Mouse (Mus musculus) T-helper 2 cell (primary cell): Measurements from ENCODE around the gene Hacl1.
"Not testable (repeated sequence)": the region's sequence is repeated elsewhere in the genome, so short reads cannot be mapped to it uniquely, and the experiment has no call there.

Experiments
- in situ Hi-C: fragments of 300-600 bp; cut with MboI, MseI; formaldehyde crosslinking; loops from one replicate; pipeline ENCODE4 v1.15.1; 2025; ENCODE audit warnings: high pct_unique_total_duplicates

Hacl1 gene

GRCm38 (mm10) chr14:31641506-31642155 is 545 bp upstream of the Hacl1 start:
- in situ Hi-C loops = no loop called here

DNA sequence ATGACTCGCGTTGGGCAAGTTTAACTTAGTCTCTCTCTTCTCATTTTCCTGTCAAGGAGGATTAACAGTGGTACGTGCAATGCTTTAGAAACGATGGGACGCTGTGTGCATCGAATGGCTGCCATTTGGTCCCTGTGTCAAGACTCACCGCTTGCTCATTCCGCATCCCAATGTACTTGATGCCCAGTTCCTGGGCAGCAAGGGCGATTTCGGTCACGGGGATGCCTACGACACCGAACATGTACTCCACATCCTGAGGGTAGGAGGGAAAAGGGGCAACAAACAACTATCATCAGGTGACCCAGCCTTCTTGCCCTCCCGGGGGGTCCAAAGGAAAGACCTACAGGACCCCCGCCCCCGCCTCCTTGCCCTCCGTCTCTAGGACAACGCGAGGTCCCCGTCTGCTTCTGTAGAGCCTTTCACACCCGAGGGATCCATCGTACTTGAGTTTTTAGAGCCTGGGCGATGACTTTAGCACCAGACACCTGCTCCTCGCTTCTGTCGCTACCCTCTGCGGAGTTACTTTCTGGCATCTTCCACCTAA is 668 bp downstream of the Hacl1 start, which contains the start of gene Gm49387:
Gm49387 (minus strand) TSS at position 533 of the 544 bp plus-strand sequence.
- in situ Hi-C loops = no loop called here

GRCm38 (mm10) chr14:31630677-31631076 is 10.4 kb downstream of the Hacl1 start:
- in situ Hi-C loops = no loop called here

DNA sequence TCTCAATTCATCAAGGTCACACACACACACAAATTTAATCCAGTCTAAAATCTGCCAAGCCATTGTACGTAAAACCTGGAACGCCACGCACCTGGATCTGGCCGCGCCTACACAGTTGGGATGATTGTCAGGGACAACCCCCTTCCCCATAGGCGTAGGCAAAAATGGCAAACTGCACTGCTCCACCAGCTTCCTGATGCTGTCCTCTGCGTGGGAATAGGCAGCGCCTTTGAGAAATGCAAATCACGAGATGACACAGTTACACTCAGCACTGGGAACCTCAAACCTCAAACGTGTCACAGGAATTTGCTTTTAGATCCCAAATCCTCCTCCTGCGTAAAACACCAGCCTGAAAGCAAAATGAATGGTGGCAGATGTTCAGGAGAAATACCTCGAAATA is 18.3 kb downstream of the Hacl1 start:
- in situ Hi-C loops = no loop called here

DNA sequence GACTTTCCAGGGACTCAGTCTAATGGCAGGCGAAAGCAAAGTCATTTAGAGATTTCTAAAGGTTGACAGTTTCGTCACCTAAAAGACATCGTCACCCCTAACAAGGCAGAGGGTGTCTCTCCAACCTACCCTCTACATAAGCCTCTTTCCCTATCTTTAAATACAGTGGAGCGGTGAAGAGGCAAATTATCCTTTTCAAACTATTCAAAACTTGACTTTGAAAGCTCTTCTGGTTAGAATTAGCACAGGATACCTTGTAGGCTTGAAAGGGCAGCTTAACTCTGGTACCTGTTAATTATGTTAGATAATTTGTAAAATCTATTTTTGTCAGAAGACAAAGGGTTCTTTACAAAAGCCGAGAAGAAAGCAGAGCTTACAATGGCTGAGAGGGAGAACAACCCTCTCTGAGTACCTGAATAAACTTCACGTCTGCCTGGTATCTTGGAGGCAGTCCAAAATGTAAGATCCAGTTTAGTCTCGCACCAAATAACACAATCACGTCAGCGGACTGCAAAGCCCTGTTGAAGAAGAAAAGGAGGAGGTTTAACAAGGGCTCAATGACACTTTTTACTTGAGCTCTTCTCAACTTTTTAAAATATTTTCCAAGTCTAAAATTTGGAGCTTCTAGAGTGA is 20.4 kb downstream of the Hacl1 start:
- in situ Hi-C loops = no loop called here

- in situ Hi-C loops = loop anchor here (10.0 kb wide), 2 partner anchors 833 to 1087 kb away; no protein-coding TSS in a partner anchor
Measured at GRCm38 (mm10) chr14:31617997-31618396, 23.1 kb downstream of the Hacl1 start.

DNA sequence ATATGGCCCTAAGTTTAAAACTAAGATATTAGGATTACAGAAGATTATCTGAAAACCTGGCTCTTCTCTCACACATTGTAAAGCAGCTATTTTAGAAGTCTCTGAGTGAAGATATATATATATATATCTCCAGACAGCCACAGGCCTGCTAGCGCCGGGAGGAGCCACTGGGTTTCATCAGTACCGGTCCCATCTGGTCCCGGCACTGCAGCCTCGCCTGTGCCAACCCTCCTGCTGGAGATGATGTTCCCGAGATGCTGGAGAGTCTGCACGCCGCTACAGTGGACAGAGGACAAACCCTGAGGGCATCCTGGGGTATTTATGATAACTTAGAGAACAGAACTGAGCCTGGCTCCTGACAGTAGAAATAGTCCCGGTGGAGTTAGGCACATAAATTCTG is 23.9 kb downstream of the Hacl1 start:
- in situ Hi-C loops = loop anchor here (10.0 kb wide), 2 partner anchors 832 to 1088 kb away; no protein-coding TSS in a partner anchor

DNA sequence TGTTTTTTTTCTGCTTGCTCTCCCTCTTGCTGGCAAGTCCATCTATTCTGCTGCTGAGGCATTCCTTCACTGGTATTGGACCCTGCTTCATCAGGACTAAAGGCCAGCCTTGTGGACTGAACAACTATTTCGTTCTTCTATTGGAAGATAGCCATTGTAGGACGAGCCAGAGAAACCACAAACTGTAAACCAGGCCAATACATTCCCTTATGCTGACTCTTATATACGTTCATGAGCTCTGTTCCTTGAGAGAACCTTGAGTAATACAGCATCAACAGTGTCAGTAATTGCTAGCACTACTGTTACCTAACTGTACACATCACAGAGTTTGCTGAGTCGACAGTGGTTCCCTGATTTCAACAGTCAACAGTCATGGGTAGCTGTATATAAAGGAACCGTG is 27.4 kb downstream of the Hacl1 start:
- in situ Hi-C loops = loop anchor here (10.0 kb wide), 2 partner anchors 829 to 1091 kb away; no protein-coding TSS in a partner anchor

DNA sequence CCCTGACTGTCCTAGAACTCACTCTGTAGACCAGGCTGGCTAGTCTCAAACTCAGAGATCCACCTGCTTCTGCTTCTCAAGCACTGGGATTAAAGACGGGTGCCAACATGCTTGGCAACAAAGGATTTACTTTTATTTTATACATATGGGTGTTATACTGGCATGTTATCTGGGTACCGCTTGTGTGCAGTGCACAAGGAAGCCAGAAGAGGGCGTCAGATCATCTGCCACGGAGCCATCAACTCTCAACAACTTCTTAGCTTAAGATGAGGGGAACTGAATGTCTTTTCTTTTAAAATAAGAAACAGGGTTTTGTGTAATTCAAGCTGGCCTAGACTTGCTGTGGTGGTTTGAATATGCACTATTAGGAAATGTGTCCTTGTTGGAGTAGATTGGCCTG is 29.1 kb downstream of the Hacl1 start:
- in situ Hi-C loops = loop anchor here (10.0 kb wide), 2 partner anchors 827 to 1093 kb away; no protein-coding TSS in a partner anchor

GRCm38 (mm10) chr14:31605514-31605913 is 35.6 kb downstream of the Hacl1 start:
- in situ Hi-C loops = no loop called here

DNA sequence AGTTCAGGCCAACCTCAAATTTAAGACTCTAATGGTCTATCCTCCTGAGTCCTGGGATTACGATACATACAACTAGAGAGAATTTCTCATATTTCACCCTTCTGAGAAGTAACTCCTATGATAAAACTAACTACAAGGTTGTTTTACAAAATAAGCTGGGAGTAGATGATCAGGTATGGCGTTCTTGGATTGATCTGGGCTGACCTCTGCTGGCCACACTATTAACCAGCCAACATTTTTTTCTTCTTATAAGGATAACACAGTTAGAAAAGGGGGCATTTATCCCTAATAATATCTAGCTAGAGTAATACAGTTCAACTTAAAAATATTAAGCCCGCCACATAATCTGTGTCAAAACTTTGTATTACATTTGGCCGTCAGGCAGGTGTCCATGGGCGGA is 36.2 kb downstream of the Hacl1 start:
- in situ Hi-C loops = no loop called here

DNA sequence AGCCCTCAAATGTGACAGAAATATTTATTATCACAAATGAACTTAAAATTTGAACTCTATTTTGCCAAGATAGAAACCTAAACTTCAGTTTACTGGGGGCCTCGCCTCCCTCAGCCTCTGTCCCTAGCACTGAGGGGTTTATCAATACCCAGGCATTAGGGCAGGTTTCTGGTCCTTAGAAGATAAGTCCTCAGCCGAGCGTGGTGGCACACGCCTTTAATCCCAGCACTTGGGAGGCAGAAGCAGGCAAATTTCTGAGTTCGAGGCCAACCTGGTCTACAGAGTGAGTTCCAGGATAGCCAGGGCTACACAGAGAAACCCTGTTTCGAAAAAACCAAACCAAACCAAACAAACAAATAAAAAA is 38.5 kb downstream of the Hacl1 start:
- in situ Hi-C loops = not testable (repeated sequence)

GRCm38 (mm10) chr14:31601908-31602615 is 39.0 kb downstream of the Hacl1 start:
- in situ Hi-C loops = no loop called here

- in situ Hi-C loops = loop anchor here (5.0 kb wide), 1 partner anchor 100 kb away; the partner anchor contains the start of gene Mettl6
Measured at GRCm38 (mm10) chr14:31597446-31597845, 43.6 kb downstream of the Hacl1 start.

DNA sequence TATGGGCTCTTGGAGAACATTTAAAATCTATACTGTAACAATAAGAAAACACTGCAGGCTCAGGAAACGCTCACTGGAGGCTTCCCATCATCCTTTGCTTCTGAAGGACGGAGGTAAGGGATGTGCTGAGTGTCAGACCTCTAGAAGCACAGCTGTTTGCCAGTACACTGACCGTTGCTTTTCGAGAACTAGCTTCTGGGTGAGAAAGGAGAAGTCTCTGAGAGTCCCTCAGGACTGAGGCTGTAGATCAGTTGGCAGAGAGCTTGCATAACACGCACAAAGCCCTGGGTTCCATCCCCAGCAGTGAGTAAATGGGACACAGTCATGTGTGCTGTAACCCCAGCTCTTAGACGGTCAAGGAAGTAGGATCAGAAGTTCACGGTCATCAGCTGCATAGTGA is 44.7 kb downstream of the Hacl1 start:
- in situ Hi-C loops = loop anchor here (5.0 kb wide), 1 partner anchor 99 kb away; the partner anchor contains the start of gene Mettl6

GRCm38 (mm10) chr14:31594693-31595092 is 46.4 kb downstream of the Hacl1 start:
- in situ Hi-C loops = loop anchor here (5.0 kb wide), 1 partner anchor 97 kb away; the partner anchor contains the start of gene Mettl6

DNA sequence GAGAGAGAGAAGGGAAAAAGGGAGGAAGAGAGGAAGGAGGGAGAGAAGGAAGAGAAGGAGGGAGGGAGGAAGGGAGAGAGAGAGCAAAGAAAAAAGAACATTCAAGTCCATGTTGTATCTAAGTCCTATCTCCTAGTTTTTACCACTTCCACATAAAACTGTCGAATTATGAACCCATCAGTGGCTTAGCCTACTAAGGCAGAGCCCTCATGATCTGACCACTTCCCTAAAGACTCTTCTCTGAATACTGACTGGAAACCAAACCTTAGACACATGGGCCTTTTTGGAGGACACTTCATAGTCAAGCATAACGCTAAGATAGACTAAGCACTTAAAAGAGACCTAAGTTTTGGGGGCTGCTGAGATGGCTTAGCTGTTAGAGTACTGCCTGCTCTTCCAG is 48.0 kb downstream of the Hacl1 start:
- in situ Hi-C loops = no loop called here

GRCm38 (mm10) chr14:31591243-31591642 is 49.8 kb downstream of the Hacl1 start, which contains the start of gene Colq:
TSS of gene Colq (minus strand) at chr14:31591343.
- in situ Hi-C loops = no loop called here

DNA sequence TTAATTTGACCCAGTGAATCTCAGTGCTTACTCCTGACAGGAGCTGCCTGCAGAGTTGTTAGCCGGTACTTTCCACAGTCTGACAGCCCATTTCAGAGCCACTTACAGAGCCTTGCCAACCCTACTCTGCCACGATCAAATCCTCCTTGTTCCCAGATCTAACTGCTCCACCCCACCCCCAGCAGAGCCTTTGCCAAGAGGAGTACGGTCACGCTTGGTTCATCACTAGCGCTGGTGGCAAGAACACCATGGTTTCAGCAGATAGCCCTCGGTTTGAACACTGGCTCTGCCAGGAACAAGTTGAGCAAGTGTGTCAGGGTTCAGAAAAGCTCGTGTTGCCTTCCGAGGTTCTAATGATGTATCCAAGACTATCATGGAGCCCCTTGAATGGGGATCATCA is 54.6 kb downstream of the Hacl1 start:
- in situ Hi-C loops = no loop called here

DNA sequence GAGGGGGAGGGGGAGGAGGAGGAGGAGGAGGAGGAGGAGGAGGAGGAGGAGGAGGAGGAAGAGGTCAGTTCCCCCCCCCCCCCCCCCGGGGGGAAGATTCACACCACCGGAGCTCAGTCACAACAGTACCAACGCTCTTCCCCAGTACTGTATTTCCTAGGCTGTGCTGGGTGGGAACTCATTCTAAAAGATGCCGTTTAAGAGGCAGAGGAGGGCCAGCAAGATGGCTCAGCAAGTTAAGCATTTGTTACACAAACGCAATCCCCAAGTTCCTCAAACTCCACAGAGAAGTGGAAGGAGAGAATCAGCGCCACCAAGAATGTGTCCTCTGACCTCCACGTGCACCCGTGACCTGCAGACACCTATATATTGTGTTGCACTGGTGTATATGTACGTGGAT is 58.0 kb downstream of the Hacl1 start:
- in situ Hi-C loops = no loop called here

DNA sequence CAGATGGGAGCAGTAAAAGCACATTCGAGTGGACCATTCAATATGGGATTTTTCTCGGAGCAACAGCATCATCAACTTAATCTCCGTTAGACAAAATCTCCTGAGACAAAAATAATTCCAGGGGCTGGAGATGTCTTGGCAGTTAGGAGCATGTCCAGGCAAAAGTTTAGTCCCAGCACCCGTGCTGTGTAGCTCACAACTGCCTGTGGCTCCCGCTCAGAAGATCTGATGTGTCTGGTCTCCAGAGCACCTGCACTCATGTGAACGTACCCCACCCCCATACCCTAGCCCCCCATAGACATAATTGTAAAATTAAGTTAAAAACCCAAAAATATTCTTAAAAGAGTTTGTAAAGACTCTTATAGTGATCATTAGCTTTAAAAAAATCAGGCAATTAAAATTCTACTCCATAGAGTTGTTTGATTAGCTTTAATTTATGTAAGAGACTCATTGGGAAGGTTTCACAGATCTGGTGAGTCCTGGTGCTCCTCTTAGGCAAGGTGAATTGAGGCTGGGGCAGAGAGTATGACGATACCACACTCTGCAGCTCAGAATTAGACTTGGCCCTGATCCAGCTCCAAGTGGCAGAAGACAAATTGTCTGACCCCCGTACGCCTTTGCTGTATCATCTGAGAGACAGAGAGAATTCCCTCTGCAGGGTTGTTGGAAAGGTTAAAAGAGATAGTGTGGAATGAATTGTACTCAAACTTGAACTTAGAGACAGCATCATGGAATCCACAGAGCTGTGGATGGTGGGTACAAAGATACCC is 62.9 kb downstream of the Hacl1 start:
- in situ Hi-C loops = no loop called here
